Mouse (Mus musculus): ENCODE results near the gene Pcyox1. TPM values are rescaled to one million over a fixed set of nuclear protein-coding genes. Genes with fewer than 3 reads are reported as not detected.
"Not testable (repeated sequence)": the region's sequence is repeated elsewhere in the genome, so short reads cannot be mapped to it uniquely, and the experiment has no call there.

Pcyox1 gene
- polyA plus RNA-seq, 3 experiments from 2014 or later = 6.1 to 11.8 (median 6.8) TPM

GRCm38 (mm10) chr6:86397257-86397980, 465 bp upstream of the Pcyox1 start:
- ATAC-seq = peak; percentile 12

GRCm38 (mm10) chr6:86395969-86396368, 985 bp downstream of the Pcyox1 start:
- no peak for ATAC-seq

GRCm38 (mm10) chr6:86395021-86395420, 1.9 kb downstream of the Pcyox1 start:
- ATAC-seq = no peak

- ATAC-seq = no peak
These were observed 2.8 kb downstream of the Pcyox1 start for GRCm38 (mm10) chr6:86394078-86394720.

- no peak for ATAC-seq
These were observed 3.8 kb downstream of the Pcyox1 start for GRCm38 (mm10) chr6:86393187-86393586.

- no peak for ATAC-seq
These were observed 5.6 kb downstream of the Pcyox1 start for GRCm38 (mm10) chr6:86391326-86391725.

- no peak for ATAC-seq
These were observed 8.5 kb downstream of the Pcyox1 start for GRCm38 (mm10) chr6:86388461-86388860.

GRCm38 (mm10) chr6:86387313-86387712, 9.6 kb downstream of the Pcyox1 start:
- ATAC-seq = no peak

- ATAC-seq = no peak
These were observed 11.4 kb downstream of the Pcyox1 start for GRCm38 (mm10) chr6:86385362-86386104.

GRCm38 (mm10) chr6:86384692-86385091, 12.3 kb downstream of the Pcyox1 start:
- no peak for ATAC-seq

- no peak for ATAC-seq
These were observed 13.6 kb downstream of the Pcyox1 start for GRCm38 (mm10) chr6:86383370-86383769.

GRCm38 (mm10) chr6:86382551-86382950, 14.4 kb downstream of the Pcyox1 start:
- no peak for ATAC-seq

- not testable (repeated sequence) for ATAC-seq
These were observed 16.8 kb downstream of the Pcyox1 start for GRCm38 (mm10) chr6:86380112-86380511.

- ATAC-seq = no peak
These were observed 18.6 kb downstream of the Pcyox1 start for GRCm38 (mm10) chr6:86378341-86378740.

- ATAC-seq = no peak
These were observed 23.4 kb downstream of the Pcyox1 start for GRCm38 (mm10) chr6:86373556-86373955.

GRCm38 (mm10) chr6:86371950-86372516, 24.9 kb downstream of the Pcyox1 start:
- ATAC-seq = no peak

GRCm38 (mm10) chr6:86371340-86371911, 25.5 kb downstream of the Pcyox1 start:
- peak; percentile 96 for ATAC-seq

GRCm38 (mm10) chr6:86370764-86371339, 26.1 kb downstream of the Pcyox1 start, which contains the start of gene Snrpg:
Gene Snrpg (plus strand): TSS chr6:86371304.
- peak; percentile 27 for ATAC-seq

GRCm38 (mm10) chr6:86370093-86370713, 26.8 kb downstream of the Pcyox1 start:
- no peak for ATAC-seq

GRCm38 (mm10) chr6:86368479-86368878, 28.5 kb downstream of the Pcyox1 start:
- no peak for ATAC-seq

GRCm38 (mm10) chr6:86366853-86367249, 30.1 kb downstream of the Pcyox1 start:
- ATAC-seq = no peak
